Comparison of ENCODE assay signal across 9 mouse cellular contexts in the genomic region with DNA sequence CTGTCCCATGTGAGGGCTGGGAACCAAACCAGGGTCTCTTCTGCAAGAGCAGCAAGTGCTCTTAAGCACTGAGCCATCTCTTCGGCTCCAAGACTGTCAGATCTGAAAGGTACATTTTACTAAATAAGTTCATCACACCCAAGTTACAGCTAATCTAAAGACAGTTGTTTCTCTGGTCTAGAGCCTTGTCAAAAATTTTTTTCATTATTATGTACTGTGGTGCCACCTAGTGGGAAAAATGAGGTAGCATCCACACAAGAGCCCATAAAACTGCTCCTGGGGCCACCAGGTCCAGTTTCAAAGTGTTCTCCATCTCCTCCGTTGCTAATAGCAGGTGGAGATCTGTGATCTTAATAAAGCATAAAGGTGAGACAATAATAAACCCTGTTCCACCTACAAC. TPM values are rescaled to one million over a fixed set of nuclear protein-coding genes. Genes with fewer than 3 reads are reported as not detected.
DNase-seq lines count a peak whose midpoint lies in the region; ATAC-seq and TF ChIP-seq lines count a peak whose summit lies in the region.
"Had no signal": no experiment of that assay in that cellular context is flagged by ENCODE, and none has a peak within 500 bp of the region (broad histone marks: within the 10 kb centered on the region; RNA-seq: fewer than 3 reads in every experiment).

No protein-coding gene starts in this region.

- no peaks in the 10 kb centered on the region for H3K9me3 ChIP-seq in kidney, embryonic 15.5 days (replicated peaks)
- no peaks in the 10 kb centered on the region for H3K9me3 ChIP-seq in midbrain, embryonic 15.5 days
- H3K9me3 ChIP-seq: liver, embryonic 15.5 days had no signal

- no peak overlapping the region for H3K4me2 ChIP-seq in kidney, embryonic 15.5 days
- H3K4me2 ChIP-seq in midbrain, embryonic 15.5 days: peak overlapping the region; percentile 37; the same call in 1 of the 2 replicates
- H3K4me2 ChIP-seq: liver, embryonic 15.5 days had no signal

- intact Hi-C loops in left cerebral cortex, adult 2 months (cut with DNase I): loop anchor here (10.0 kb wide), 1 partner anchor 496 kb away; no protein-coding TSS in a partner anchor

- H3K27ac ChIP-seq in kidney, embryonic 15.5 days: no peak overlapping the region
- no peak overlapping the region for H3K27ac ChIP-seq in left cerebral cortex, adult 2 months
- H3K27ac ChIP-seq in midbrain, embryonic 15.5 days: no peak overlapping the region
- H3K27ac ChIP-seq: liver, embryonic 15.5 days had no signal

- peak; percentile 21 for DNase-seq in kidney, adult 11 months
- DNase-seq in MN1 (ENCODE audit: low spot score): peak; percentile 51
- DNase-seq in cerebellum, adult 8-10 months: peak; percentile 49
- DNase-seq in heart, adult 9 months (ENCODE audit: low spot score in 2 of 2): peak; percentile 19 to 23
- peak; percentile 45 to 51 for DNase-seq in left cerebral cortex, adult 2 months (ENCODE audit: extremely low spot score in 1 of 2, low spot score in 2 of 2)
- peak; percentile 32 for DNase-seq in yolk sac, embryonic 10.5 days (ENCODE audit: low spot score)

- H3K9ac ChIP-seq in kidney, embryonic 15.5 days: no peak overlapping the region
- no peak overlapping the region for H3K9ac ChIP-seq in midbrain, embryonic 15.5 days
- H3K9ac ChIP-seq: liver, embryonic 15.5 days had no signal

- ATAC-seq in kidney, embryonic 15.5 days (replicated peaks; ENCODE audit: low FRiP score): no peak
- ATAC-seq in midbrain, embryonic 15.5 days (replicated peaks): peak; percentile 14; the same call in 1 of the 2 replicates

- 25% methylated on average over 2 of the region's 2 CpGs for WGBS in kidney, embryonic 15.5 days
- 10% methylated on average over 2 of the region's 2 CpGs for WGBS in midbrain, embryonic 15.5 days

- TF ChIP-seq CTCF in left cerebral cortex, adult 2 months (IDR thresholded peaks at IDR 0.05): peak; percentile 80

- no peaks in the 10 kb centered on the region for H3K36me3 ChIP-seq in kidney, embryonic 15.5 days
- H3K36me3 ChIP-seq in midbrain, embryonic 15.5 days (replicated peaks): no peaks in the 10 kb centered on the region
- H3K36me3 ChIP-seq: liver, embryonic 15.5 days had no signal

- no peak overlapping the region for H3K4me3 ChIP-seq in kidney, embryonic 15.5 days (replicated peaks)
- H3K4me3 ChIP-seq in left cerebral cortex, adult 2 months: no peak overlapping the region
- H3K4me3 ChIP-seq in midbrain, embryonic 15.5 days: no peak overlapping the region
- H3K4me3 ChIP-seq: liver, embryonic 15.5 days had no signal

- peaks cover 33% of the 10 kb centered on the region for H3K27me3 ChIP-seq in kidney, embryonic 15.5 days
- no peaks in the 10 kb centered on the region; the same call in 1 of the 2 replicates for H3K27me3 ChIP-seq in midbrain, embryonic 15.5 days (replicated peaks)

- 0 out of 2 replicates have a peak, but pooled peaks cover 3% of the 10 kb centered on the region for H3K4me1 ChIP-seq in kidney, embryonic 15.5 days
- peaks cover 16% of the 10 kb centered on the region for H3K4me1 ChIP-seq in midbrain, embryonic 15.5 days
- H3K4me1 ChIP-seq: liver, embryonic 15.5 days had no signal

RNA-seq across cellular contexts. Expression of a gene that starts 27.2 kb away (rescaled TPM):
- 263 and 288 TPM in 2 replicates for polyA plus RNA-seq in kidney, embryonic 15.5 days (2015; fragmentation: Nextera tagmentation; extraction: Ambion mirVana)
- total RNA-seq in left cerebral cortex, adult 2 months (2021): 100 to 1,000 TPM; 125 to 148 TPM
- polyA plus RNA-seq in midbrain, embryonic 15.5 days (2015; fragmentation: Nextera tagmentation; extraction: Ambion mirVana): 360 and 386 TPM in 2 replicates

RNA-seq across cellular contexts. Expression of a gene that starts 37.3 kb away (rescaled TPM):
- polyA plus RNA-seq in kidney, embryonic 15.5 days (2015; fragmentation: Nextera tagmentation; extraction: Ambion mirVana): 70.0 and 71.2 TPM in 2 replicates
- total RNA-seq in left cerebral cortex, adult 2 months (2021): 10 to 100 TPM; 86.9 to 91.1 TPM
- 84.8 and 86.1 TPM in 2 replicates for polyA plus RNA-seq in midbrain, embryonic 15.5 days (2015; fragmentation: Nextera tagmentation; extraction: Ambion mirVana)
